Mouse (Mus musculus): Measurements from ENCODE around the gene Gopc. TPM values are rescaled to one million over a fixed set of nuclear protein-coding genes. Genes with fewer than 3 reads are reported as not detected.

The Gopc gene
- polyA plus RNA-seq (2015; fragmentation: Nextera tagmentation; extraction: Ambion mirVana), result 15.9 and 16.0 TPM in 2 replicates

DNA sequence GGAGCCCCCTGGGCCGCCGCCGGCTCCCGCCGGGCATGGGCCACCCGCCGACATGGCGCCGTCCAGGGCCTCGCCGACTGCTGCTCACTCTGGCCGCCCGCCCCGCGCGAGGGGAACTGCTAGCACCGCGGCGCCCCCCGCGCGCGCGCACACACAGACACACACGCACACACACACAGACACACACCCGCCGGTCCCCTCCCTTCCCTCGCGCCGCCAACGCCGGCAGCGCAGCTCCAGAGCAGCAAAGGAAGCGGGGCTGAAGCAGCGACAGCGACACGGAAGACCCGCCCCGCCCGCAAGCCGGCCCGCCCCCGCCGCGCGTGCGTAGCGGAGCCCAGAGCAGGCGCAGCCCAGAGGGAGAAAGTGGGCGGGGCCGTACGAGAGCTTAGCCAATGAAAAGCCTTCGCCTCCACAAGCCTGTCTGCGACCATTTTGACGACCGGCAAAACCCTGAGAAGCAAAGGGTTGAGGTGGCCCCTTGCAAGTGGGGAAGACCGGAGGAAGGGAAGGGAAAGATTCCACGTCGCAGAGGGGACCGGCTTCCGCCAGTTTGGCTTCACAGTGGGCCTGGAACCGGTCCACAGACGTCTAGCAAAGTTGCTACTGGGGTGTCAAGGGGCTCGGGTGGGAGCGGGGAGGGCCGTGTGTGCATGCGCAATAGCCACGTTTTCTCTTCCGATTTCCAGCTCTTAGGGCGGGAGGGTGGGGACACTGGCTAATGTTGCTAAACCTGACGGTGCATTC is at the start of gene Gopc:
Gopc (minus strand) TSS at position 280 of the 747 bp plus-strand sequence.
- Histone ChIP-seq H3K27me3 (replicated peaks; ENCODE audit: control insufficient read depth, insufficient read depth, low read length) (no peaks in the 10 kb centered on the region), H3K4me1 (ENCODE audit: control insufficient read depth, insufficient read depth, low read length) (peaks cover 5% of the 10 kb centered on the region; the same call in 1 of the 2 replicates), H3K4me3 (ENCODE audit: low read length) (peak within 1 kb of the TSS; percentile 94), H3K27ac (ENCODE audit: low read length) (peak within 1 kb of the TSS; percentile 96), H3K9ac (ENCODE audit: low read depth, low read length) (peak within 1 kb of the TSS; percentile 93), H3K9me3 (ENCODE audit: control insufficient read depth, low read length) (no peaks in the 10 kb centered on the region), H3K36me3 (ENCODE audit: control insufficient read depth, insufficient read depth, low read length) (no peaks in the 10 kb centered on the region), H3K4me2 (ENCODE audit: low read depth, low read length) (peak within 1 kb of the TSS; percentile 74)
- 0% methylated on average over 61 of the region's 71 CpGs for WGBS
- peak; percentile 99 for ATAC-seq

DNA sequence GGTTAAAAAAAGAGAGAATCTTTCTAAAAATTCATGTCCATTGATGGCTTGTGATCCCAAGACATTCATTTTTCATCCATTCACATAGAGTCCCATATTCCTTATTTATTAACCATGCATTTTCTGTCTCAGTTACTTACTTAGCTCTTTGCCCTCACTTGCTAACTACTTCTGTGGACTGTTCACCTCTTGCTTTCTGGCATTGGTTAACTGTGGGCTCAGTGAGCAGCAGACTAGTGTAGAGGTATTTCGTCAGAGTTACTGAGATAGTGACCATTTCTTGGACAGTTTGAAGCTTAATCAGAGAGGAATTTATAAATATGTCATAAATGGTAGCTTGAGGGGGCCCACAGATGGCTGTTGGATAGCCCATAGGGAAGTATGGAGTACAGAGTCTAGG is 49.0 kb upstream of the Gopc start:
- 84% methylated on average over 1 of the region's 1 CpGs for WGBS
- Histone ChIP-seq H3K9me3 (ENCODE audit: control insufficient read depth, low read length) (no peaks in the 10 kb centered on the region), H3K4me1 (ENCODE audit: control insufficient read depth, insufficient read depth, low read length) (peaks cover 7% of the 10 kb centered on the region), H3K4me2 (ENCODE audit: low read depth, low read length) (no peak overlapping the region), H3K36me3 (ENCODE audit: control insufficient read depth, insufficient read depth, low read length) (peaks cover 15% of the 10 kb centered on the region), H3K9ac (ENCODE audit: low read depth, low read length) (no peak overlapping the region), H3K27me3 (replicated peaks; ENCODE audit: control insufficient read depth, insufficient read depth, low read length) (no peaks in the 10 kb centered on the region), H3K27ac (ENCODE audit: low read length) (no peak overlapping the region), H3K4me3 (ENCODE audit: low read length) (no peak overlapping the region)
- no peak for ATAC-seq

DNA sequence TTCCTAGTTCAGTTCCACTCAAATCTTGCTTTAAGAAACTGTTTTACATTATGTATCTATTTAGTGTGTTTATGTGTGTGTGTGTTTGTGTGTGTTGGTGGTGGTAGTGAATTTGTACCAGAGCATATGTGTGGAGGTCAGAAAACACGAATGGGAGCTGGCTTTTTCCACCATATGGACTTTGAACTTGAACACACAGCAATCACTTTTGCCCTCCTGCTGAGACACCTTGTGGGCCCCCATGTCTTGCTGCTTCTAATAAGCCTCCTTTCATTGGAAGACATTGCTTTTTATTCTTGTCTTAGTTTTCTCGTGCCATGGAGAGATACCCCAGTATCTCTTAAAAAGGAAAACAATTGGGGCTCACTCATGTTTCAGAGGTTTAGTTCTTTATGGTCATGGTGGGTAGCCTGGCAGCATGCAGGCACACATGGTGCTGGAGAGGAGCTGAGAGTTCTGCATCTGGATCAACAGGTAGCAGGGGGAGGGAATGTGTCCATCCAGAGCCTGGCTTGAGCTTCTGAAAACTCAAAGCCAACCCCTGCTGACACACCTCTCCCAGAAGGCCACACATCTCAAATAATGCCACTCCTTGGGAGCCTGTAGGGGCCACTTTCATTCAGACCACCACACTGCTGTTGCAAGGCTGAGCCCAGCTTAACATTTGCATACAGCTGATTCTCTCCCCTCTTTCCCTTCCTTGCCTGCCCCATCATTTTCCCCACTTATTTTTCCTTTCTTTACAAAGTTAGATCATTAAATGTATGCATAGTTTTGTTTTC is 45.9 kb upstream of the Gopc start:
- Histone ChIP-seq H3K4me2 (ENCODE audit: low read depth, low read length) (peak overlapping the region; percentile 23), H3K9ac (ENCODE audit: low read depth, low read length) (no peak overlapping the region), H3K27me3 (replicated peaks; ENCODE audit: control insufficient read depth, insufficient read depth, low read length) (no peaks in the 10 kb centered on the region), H3K4me1 (ENCODE audit: control insufficient read depth, insufficient read depth, low read length) (peaks cover 7% of the 10 kb centered on the region), H3K27ac (ENCODE audit: low read length) (peak overlapping the region; percentile 50), H3K36me3 (ENCODE audit: control insufficient read depth, insufficient read depth, low read length) (peaks cover 9% of the 10 kb centered on the region), H3K9me3 (ENCODE audit: control insufficient read depth, low read length) (no peaks in the 10 kb centered on the region), H3K4me3 (ENCODE audit: low read length) (no peak overlapping the region)
- peak; percentile 79 for ATAC-seq
- 36% methylated on average over 2 of the region's 2 CpGs for WGBS

DNA sequence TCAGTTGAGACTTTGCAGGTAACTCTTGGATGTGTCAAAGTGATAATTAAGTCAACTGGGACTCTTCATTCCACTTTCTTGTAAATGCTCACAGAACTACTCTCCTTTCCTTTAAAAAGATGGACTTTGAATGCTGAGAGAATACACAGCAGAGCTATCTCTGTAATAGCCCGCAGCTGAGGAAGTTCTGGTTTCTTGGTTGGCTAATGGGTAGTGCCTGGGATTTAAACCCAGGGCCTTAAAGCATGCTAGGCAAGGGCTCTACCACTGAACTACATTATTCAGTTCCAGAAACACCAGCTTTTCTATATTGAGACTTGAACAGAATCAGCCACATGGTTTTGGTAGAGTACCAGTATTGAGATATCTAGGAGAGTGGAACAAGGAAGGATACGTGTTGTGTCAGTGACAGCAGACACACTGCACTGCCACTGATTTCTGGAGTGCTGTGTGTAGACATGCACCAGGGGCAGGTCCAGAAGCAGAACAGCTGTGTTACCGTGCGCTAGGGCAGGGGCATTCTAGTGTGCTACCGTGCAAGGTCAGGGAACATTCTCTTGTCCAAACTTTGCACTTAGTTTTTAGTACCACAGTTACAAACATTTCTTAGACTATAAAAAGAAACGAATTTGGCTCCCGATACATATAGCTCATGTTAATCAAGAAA is 44.5 kb upstream of the Gopc start:
- H3K4me3 ChIP-seq (ENCODE audit: low read length), result no peak overlapping the region
- no peak overlapping the region for H3K27ac ChIP-seq (ENCODE audit: low read length)
- 70% methylated on average over 7 of the region's 7 CpGs for WGBS
- H3K9ac ChIP-seq (ENCODE audit: low read depth, low read length), result no peak overlapping the region
- peak; percentile 50 for ATAC-seq
- H3K27me3 ChIP-seq (replicated peaks; ENCODE audit: control insufficient read depth, insufficient read depth, low read length), result no peaks in the 10 kb centered on the region
- H3K36me3 ChIP-seq (ENCODE audit: control insufficient read depth, insufficient read depth, low read length), result peaks cover 5% of the 10 kb centered on the region; the same call in 1 of the 2 replicates
- no peaks in the 10 kb centered on the region for H3K9me3 ChIP-seq (ENCODE audit: control insufficient read depth, low read length)
- H3K4me2 ChIP-seq (ENCODE audit: low read depth, low read length), result no peak overlapping the region
- peaks cover 12% of the 10 kb centered on the region for H3K4me1 ChIP-seq (ENCODE audit: control insufficient read depth, insufficient read depth, low read length)

DNA sequence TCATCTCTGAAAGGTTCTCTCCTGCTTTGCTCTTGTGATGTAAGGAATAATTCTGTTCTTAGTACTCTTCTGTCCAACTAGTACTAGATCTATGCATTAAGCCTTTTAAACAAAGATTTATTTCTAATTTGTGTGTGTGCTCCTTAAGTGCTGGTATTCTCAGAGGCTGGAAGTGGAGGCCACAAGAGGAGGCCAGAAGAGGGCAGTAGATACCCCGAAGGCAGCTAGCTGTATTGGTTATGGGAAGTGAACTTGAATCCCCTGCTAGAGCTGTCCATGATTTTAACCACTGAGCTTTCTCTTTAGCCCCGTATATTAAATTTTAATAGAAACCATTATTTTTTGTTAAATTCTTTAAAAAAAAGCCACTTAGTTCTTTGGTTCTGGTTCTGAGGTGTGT is 41.2 kb upstream of the Gopc start:
- H3K4me1 ChIP-seq (ENCODE audit: control insufficient read depth, insufficient read depth, low read length), result peaks cover 28% of the 10 kb centered on the region
- WGBS, result 79% methylated on average over 2 of the region's 2 CpGs
- no peaks in the 10 kb centered on the region for H3K36me3 ChIP-seq (ENCODE audit: control insufficient read depth, insufficient read depth, low read length)
- no peaks in the 10 kb centered on the region for H3K9me3 ChIP-seq (ENCODE audit: control insufficient read depth, low read length)
- ATAC-seq, result no peak
- H3K9ac ChIP-seq (ENCODE audit: low read depth, low read length), result no peak overlapping the region
- H3K4me2 ChIP-seq (ENCODE audit: low read depth, low read length), result no peak overlapping the region
- no peaks in the 10 kb centered on the region for H3K27me3 ChIP-seq (replicated peaks; ENCODE audit: control insufficient read depth, insufficient read depth, low read length)
- no peak overlapping the region for H3K27ac ChIP-seq (ENCODE audit: low read length)
- no peak overlapping the region for H3K4me3 ChIP-seq (ENCODE audit: low read length)

DNA sequence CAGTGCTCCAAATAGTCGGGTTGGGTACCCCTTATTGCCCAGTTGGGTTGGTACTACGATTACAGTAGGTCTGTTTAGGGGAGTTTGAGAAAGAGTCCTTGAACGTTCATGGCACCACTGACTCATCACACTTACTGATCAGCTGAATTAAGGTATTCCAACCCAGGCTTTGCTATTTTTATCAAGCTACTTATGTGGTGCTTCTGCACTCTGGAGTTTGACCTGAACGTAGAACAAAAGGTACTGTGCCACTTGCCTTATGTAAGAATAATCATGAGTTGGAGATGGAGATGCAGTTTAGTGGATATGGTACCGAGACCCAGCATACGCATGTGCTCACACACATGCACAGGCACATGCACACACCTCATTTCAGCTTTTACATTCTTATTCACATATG is 39.8 kb upstream of the Gopc start:
- Histone ChIP-seq H3K9me3 (ENCODE audit: control insufficient read depth, low read length) (no peaks in the 10 kb centered on the region), H3K36me3 (ENCODE audit: control insufficient read depth, insufficient read depth, low read length) (no peaks in the 10 kb centered on the region), H3K27ac (ENCODE audit: low read length) (no peak overlapping the region), H3K27me3 (replicated peaks; ENCODE audit: control insufficient read depth, insufficient read depth, low read length) (no peaks in the 10 kb centered on the region), H3K4me3 (ENCODE audit: low read length) (no peak overlapping the region), H3K4me1 (ENCODE audit: control insufficient read depth, insufficient read depth, low read length) (peaks cover 28% of the 10 kb centered on the region), H3K9ac (ENCODE audit: low read depth, low read length) (no peak overlapping the region), H3K4me2 (ENCODE audit: low read depth, low read length) (no peak overlapping the region)
- ATAC-seq, result no peak
- 84% methylated on average over 6 of the region's 6 CpGs for WGBS

DNA sequence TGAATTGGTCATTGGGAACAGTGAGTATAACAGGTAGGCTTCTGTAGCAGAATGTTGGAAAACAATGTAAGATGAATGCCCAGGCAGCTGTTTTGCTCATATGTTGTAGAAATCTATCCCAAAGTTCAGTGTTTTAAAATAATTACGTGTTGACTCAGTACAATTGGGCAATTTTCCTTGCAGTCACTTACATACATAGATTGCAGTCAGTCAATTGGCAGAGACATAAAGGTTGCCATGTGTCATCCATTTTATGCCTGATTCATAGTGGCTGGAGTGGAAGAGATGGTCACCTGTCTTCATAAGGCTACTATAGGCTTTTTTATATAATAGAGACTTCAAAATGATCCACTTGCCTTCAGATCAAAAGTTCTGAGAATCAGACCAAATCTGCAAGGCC is 38.6 kb upstream of the Gopc start:
- Histone ChIP-seq H3K4me2 (ENCODE audit: low read depth, low read length) (no peak overlapping the region), H3K9ac (ENCODE audit: low read depth, low read length) (no peak overlapping the region), H3K9me3 (ENCODE audit: control insufficient read depth, low read length) (no peaks in the 10 kb centered on the region), H3K4me1 (ENCODE audit: control insufficient read depth, insufficient read depth, low read length) (peaks cover 25% of the 10 kb centered on the region), H3K36me3 (ENCODE audit: control insufficient read depth, insufficient read depth, low read length) (no peaks in the 10 kb centered on the region), H3K27me3 (replicated peaks; ENCODE audit: control insufficient read depth, insufficient read depth, low read length) (no peaks in the 10 kb centered on the region), H3K27ac (ENCODE audit: low read length) (no peak overlapping the region), H3K4me3 (ENCODE audit: low read length) (no peak overlapping the region)
- WGBS, result 74% methylated on average over 1 of the region's 1 CpGs
- ATAC-seq, result no peak

DNA sequence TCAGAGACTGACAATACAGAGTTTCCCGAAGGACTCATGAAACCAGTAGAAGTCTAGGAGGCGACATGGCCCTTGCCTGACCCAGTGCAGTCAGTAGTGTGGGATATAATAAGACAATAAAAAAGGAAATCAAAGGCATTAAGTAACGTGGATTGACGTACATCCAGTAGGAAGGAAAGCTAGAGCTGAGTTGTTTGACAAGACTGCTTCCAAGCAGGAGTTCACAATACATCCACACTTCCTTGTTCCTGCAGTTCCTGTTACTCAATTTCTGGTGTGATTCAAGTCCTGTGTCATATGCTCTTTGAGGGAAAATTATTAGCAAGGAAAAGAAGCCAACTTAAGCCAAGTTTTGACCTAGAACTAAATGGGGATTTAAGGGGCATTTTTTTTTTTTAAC is 37.5 kb upstream of the Gopc start:
- no peaks in the 10 kb centered on the region for H3K36me3 ChIP-seq (ENCODE audit: control insufficient read depth, insufficient read depth, low read length)
- H3K27me3 ChIP-seq (replicated peaks; ENCODE audit: control insufficient read depth, insufficient read depth, low read length), result no peaks in the 10 kb centered on the region
- H3K27ac ChIP-seq (ENCODE audit: low read length), result peak overlapping the region; percentile 88
- no peaks in the 10 kb centered on the region for H3K9me3 ChIP-seq (ENCODE audit: control insufficient read depth, low read length)
- no peak for ATAC-seq
- 49% methylated on average over 4 of the region's 4 CpGs for WGBS
- peaks cover 25% of the 10 kb centered on the region for H3K4me1 ChIP-seq (ENCODE audit: control insufficient read depth, insufficient read depth, low read length)
- H3K4me2 ChIP-seq (ENCODE audit: low read depth, low read length), result peak overlapping the region; percentile 69
- H3K9ac ChIP-seq (ENCODE audit: low read depth, low read length), result peak overlapping the region; percentile 98
- peak overlapping the region; percentile 99 for H3K4me3 ChIP-seq (ENCODE audit: low read length)

DNA sequence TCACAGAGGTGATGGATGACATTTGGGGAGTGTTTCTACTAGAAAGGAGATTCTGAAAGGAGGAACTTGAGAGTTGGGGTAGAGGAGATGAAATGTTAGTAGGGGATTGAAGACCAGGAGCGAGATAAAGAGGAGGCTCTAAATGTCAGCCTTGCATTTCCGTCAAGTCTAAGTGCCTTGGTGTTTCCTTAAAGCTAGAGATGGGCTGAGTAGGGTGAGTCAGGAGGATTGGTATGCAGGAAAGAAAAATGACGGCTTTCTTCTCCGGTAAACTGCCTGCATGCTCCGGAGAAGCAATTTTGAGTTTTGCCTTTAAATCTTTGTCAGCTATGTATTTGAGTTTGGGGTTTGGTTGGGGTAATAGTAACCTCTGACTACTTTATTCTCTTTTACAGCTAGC is 37.0 kb upstream of the Gopc start:
- H3K9ac ChIP-seq (ENCODE audit: low read depth, low read length), result peak overlapping the region; percentile 98
- no peaks in the 10 kb centered on the region for H3K27me3 ChIP-seq (replicated peaks; ENCODE audit: control insufficient read depth, insufficient read depth, low read length)
- no peak for ATAC-seq
- H3K36me3 ChIP-seq (ENCODE audit: control insufficient read depth, insufficient read depth, low read length), result no peaks in the 10 kb centered on the region
- peak overlapping the region; percentile 69 for H3K4me2 ChIP-seq (ENCODE audit: low read depth, low read length)
- H3K9me3 ChIP-seq (ENCODE audit: control insufficient read depth, low read length), result no peaks in the 10 kb centered on the region
- H3K4me3 ChIP-seq (ENCODE audit: low read length), result peak overlapping the region; percentile 99
- H3K27ac ChIP-seq (ENCODE audit: low read length), result peak overlapping the region; percentile 88
- 36% methylated on average over 5 of the region's 5 CpGs for WGBS
- peaks cover 25% of the 10 kb centered on the region for H3K4me1 ChIP-seq (ENCODE audit: control insufficient read depth, insufficient read depth, low read length)

All from intestine, embryonic 16.5 days (tissue).